Mouse (Mus musculus): ENCODE measurements at regions not wholly inside any gene's neighbourhood (a gene's known extent, or its start where the extent isn't known, plus 50 kb on each side); places are given as distances from the start of the nearest gene placed in this dataset.

DNA sequence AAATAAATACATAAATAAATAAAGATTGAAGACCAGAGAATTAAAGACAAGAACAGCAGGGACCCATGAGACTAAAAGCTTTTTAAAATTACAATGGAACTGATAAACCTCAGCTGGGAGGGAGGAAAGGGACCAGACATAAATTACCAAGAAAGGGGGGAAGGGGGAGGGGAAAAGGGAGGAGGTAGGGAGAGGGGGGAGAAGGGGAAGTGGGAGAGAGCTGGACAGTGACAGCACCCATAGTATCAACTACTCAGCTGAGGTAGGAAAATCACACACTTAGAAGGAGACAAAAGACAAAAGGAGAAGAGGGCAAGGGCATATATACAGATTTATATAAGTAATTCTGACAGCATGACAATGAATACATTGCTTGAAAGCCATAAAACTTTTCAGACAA, 626.4 kb upstream of the Adam5 start:
- TF ChIP-seq ZNF384 (IDR thresholded peaks at IDR 0.05; ENCODE audit: low read depth, low read length) (no peak), CHD2 (IDR thresholded peaks at IDR 0.05; ENCODE audit: low read depth, low read length) (no peak), HCFC1 (IDR thresholded peaks at IDR 0.05; ENCODE audit: borderline replicate concordance, insufficient read depth, low read length) (no peak), MAFK (IDR thresholded peaks at IDR 0.05; ENCODE audit: insufficient read depth, low read depth, low read length) (no peak), ZC3H11A (IDR thresholded peaks at IDR 0.05; ENCODE audit: borderline replicate concordance, low read depth, low read length) (no peak)
- Histone ChIP-seq H3K4me1 (ENCODE audit: control insufficient read depth in 2 of 2, insufficient read depth in 2 of 2, low read length in 2 of 2, poor library complexity in 1 of 2) (peaks cover 0 to 4% of the 10 kb centered on the region in 2 experiments; a peak in 1 of 4 replicates), H3K36me3 (ENCODE audit: control insufficient read depth, insufficient read depth, low read length, poor library complexity, severe bottlenecking) (no peaks in the 10 kb centered on the region), H3K9ac (ENCODE audit: insufficient read depth, low read depth, low read length, poor library complexity, severe bottlenecking) (no peak overlapping the region), H3K9me3 (ENCODE audit: control insufficient read depth, insufficient read depth, low read depth, low read length) (no peaks in the 10 kb centered on the region), H3K27ac (ENCODE audit: insufficient read depth, low read depth, low read length, poor library complexity, severe bottlenecking) (no peak overlapping the region), H3K4me3 (ENCODE audit: insufficient read depth in 1 of 2, low read depth in 1 of 2, low read length in 2 of 2, poor library complexity in 1 of 2, severe bottlenecking in 1 of 2) (no peak overlapping the region)
- no peak for DNase-seq (ENCODE audit: low read depth, low spot score)
- in situ Hi-C loops (cut with MboI; ENCODE audit: low sequenced_read_pairs in 2 of 2, unreplicated experiment in 2 of 2): no loop called here

DNA sequence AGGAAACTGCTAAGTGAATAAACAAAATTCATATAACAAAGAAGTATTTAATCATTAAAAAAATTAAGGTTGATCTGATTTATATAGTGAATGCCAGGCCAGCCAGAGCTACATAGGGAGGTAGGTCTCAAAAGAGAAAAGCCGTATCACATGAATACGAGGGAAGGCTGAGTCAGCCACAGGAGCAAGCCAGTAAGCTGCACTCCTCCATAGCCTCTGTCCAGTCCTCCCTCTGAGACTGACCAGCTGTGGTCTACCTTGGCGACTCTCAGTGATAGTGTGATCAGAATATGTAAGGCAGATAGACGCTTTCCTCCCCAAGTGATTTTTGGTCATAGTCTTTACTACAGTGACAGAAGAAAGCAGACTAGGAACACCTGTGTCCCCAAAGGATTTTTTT, 625.4 kb upstream of the Adam5 start:
- 0 out of 4 replicates have a peak, but pooled peaks cover 0 to 2% of the 10 kb centered on the region in 2 experiments for H3K4me1 ChIP-seq (ENCODE audit: control insufficient read depth in 2 of 2, insufficient read depth in 2 of 2, low read length in 2 of 2, poor library complexity in 1 of 2)
- H3K9me3 ChIP-seq (ENCODE audit: control insufficient read depth, insufficient read depth, low read depth, low read length): no peaks in the 10 kb centered on the region
- no peaks in the 10 kb centered on the region for H3K36me3 ChIP-seq (ENCODE audit: control insufficient read depth, insufficient read depth, low read length, poor library complexity, severe bottlenecking)
- in situ Hi-C loops (cut with MboI; ENCODE audit: low sequenced_read_pairs in 2 of 2, unreplicated experiment in 2 of 2): no loop called here
- H3K9ac ChIP-seq (ENCODE audit: insufficient read depth, low read depth, low read length, poor library complexity, severe bottlenecking): no peak overlapping the region
- H3K4me3 ChIP-seq (ENCODE audit: insufficient read depth in 1 of 2, low read depth in 1 of 2, low read length in 2 of 2, poor library complexity in 1 of 2, severe bottlenecking in 1 of 2): no peak overlapping the region
- no peak for DNase-seq (ENCODE audit: low read depth, low spot score)
- TF ChIP-seq CHD2 (IDR thresholded peaks at IDR 0.05; ENCODE audit: low read depth, low read length) (no peak), ZC3H11A (IDR thresholded peaks at IDR 0.05; ENCODE audit: borderline replicate concordance, low read depth, low read length) (no peak), HCFC1 (IDR thresholded peaks at IDR 0.05; ENCODE audit: borderline replicate concordance, insufficient read depth, low read length) (no peak), MAFK (IDR thresholded peaks at IDR 0.05; ENCODE audit: insufficient read depth, low read depth, low read length) (no peak), ZNF384 (IDR thresholded peaks at IDR 0.05; ENCODE audit: low read depth, low read length) (no peak)
- H3K27ac ChIP-seq (ENCODE audit: insufficient read depth, low read depth, low read length, poor library complexity, severe bottlenecking): no peak overlapping the region

GRCm38 (mm10) chr8:25447900-25448299, 623.7 kb upstream of the Adam5 start:
- H3K9ac ChIP-seq (ENCODE audit: insufficient read depth, low read depth, low read length, poor library complexity, severe bottlenecking): no peak overlapping the region
- TF ChIP-seq HCFC1 (IDR thresholded peaks at IDR 0.05; ENCODE audit: borderline replicate concordance, insufficient read depth, low read length) (no peak), ZNF384 (IDR thresholded peaks at IDR 0.05; ENCODE audit: low read depth, low read length) (no peak), ZC3H11A (IDR thresholded peaks at IDR 0.05; ENCODE audit: borderline replicate concordance, low read depth, low read length) (no peak), CHD2 (IDR thresholded peaks at IDR 0.05; ENCODE audit: low read depth, low read length) (no peak), MAFK (IDR thresholded peaks at IDR 0.05; ENCODE audit: insufficient read depth, low read depth, low read length) (no peak)
- H3K9me3 ChIP-seq (ENCODE audit: control insufficient read depth, insufficient read depth, low read depth, low read length): no peaks in the 10 kb centered on the region
- DNase-seq (ENCODE audit: low read depth, low spot score): no peak
- no peaks in the 10 kb centered on the region for H3K4me1 ChIP-seq (ENCODE audit: control insufficient read depth in 2 of 2, insufficient read depth in 2 of 2, low read length in 2 of 2, poor library complexity in 1 of 2)
- H3K36me3 ChIP-seq (ENCODE audit: control insufficient read depth, insufficient read depth, low read length, poor library complexity, severe bottlenecking): no peaks in the 10 kb centered on the region
- no peak overlapping the region for H3K27ac ChIP-seq (ENCODE audit: insufficient read depth, low read depth, low read length, poor library complexity, severe bottlenecking)
- in situ Hi-C loops (cut with MboI; ENCODE audit: low sequenced_read_pairs in 2 of 2, unreplicated experiment in 2 of 2): no loop called here
- H3K4me3 ChIP-seq (ENCODE audit: insufficient read depth in 1 of 2, low read depth in 1 of 2, low read length in 2 of 2, poor library complexity in 1 of 2, severe bottlenecking in 1 of 2): no peak overlapping the region

DNA sequence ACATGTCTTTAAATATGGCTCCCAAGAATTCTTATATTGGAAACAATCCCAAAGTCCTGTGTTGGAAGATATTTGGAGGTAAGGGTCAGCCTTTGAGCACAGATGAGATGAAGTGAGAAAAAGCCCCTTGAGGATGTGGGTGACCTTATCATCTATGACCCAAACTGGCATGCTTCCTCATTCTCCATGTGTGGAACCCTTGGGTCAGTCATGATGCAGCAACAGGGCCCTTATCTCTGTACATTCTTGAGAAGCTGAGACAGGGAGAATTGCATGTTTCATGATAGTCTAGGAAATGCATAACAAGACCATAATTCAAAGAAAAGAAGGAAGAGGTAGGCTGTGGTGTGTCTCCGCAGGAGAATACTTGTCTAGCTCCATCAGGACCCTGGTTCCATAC, 621.8 kb upstream of the Adam5 start:
- TF ChIP-seq ZC3H11A (IDR thresholded peaks at IDR 0.05; ENCODE audit: borderline replicate concordance, low read depth, low read length): no peak
- TF ChIP-seq HCFC1 (IDR thresholded peaks at IDR 0.05; ENCODE audit: borderline replicate concordance, insufficient read depth, low read length): no peak
- TF ChIP-seq CHD2 (IDR thresholded peaks at IDR 0.05; ENCODE audit: low read depth, low read length): no peak
- no peak for TF ChIP-seq ZNF384 (IDR thresholded peaks at IDR 0.05; ENCODE audit: low read depth, low read length)
- TF ChIP-seq MAFK (IDR thresholded peaks at IDR 0.05; ENCODE audit: insufficient read depth, low read depth, low read length): no peak
- Histone ChIP-seq H3K27ac (ENCODE audit: insufficient read depth, low read depth, low read length, poor library complexity, severe bottlenecking) (no peak overlapping the region), H3K9ac (ENCODE audit: insufficient read depth, low read depth, low read length, poor library complexity, severe bottlenecking) (no peak overlapping the region), H3K36me3 (ENCODE audit: control insufficient read depth, insufficient read depth, low read length, poor library complexity, severe bottlenecking) (no peaks in the 10 kb centered on the region), H3K4me1 (ENCODE audit: control insufficient read depth in 2 of 2, insufficient read depth in 2 of 2, low read length in 2 of 2, poor library complexity in 1 of 2) (no peaks in the 10 kb centered on the region), H3K9me3 (ENCODE audit: control insufficient read depth, insufficient read depth, low read depth, low read length) (no peaks in the 10 kb centered on the region), H3K4me3 (ENCODE audit: insufficient read depth in 1 of 2, low read depth in 1 of 2, low read length in 2 of 2, poor library complexity in 1 of 2, severe bottlenecking in 1 of 2) (no peak overlapping the region)
- in situ Hi-C loops (cut with MboI; ENCODE audit: low sequenced_read_pairs in 2 of 2, unreplicated experiment in 2 of 2): no loop called here
- no peak for DNase-seq (ENCODE audit: low read depth, low spot score)

- no peaks in the 10 kb centered on the region for H3K9me3 ChIP-seq (ENCODE audit: control insufficient read depth, insufficient read depth, low read depth, low read length)
- in situ Hi-C loops (cut with MboI; ENCODE audit: low sequenced_read_pairs in 2 of 2, unreplicated experiment in 2 of 2): no loop called here
- H3K27ac ChIP-seq (ENCODE audit: insufficient read depth, low read depth, low read length, poor library complexity, severe bottlenecking): no peak overlapping the region
- H3K4me3 ChIP-seq (ENCODE audit: insufficient read depth in 1 of 2, low read depth in 1 of 2, low read length in 2 of 2, poor library complexity in 1 of 2, severe bottlenecking in 1 of 2): no peak overlapping the region
- no peak for DNase-seq (ENCODE audit: low read depth, low spot score)
- H3K9ac ChIP-seq (ENCODE audit: insufficient read depth, low read depth, low read length, poor library complexity, severe bottlenecking): no peak overlapping the region
- H3K4me1 ChIP-seq (ENCODE audit: control insufficient read depth in 2 of 2, insufficient read depth in 2 of 2, low read length in 2 of 2, poor library complexity in 1 of 2): no peaks in the 10 kb centered on the region
- TF ChIP-seq HCFC1 (IDR thresholded peaks at IDR 0.05; ENCODE audit: borderline replicate concordance, insufficient read depth, low read length) (no peak), ZNF384 (IDR thresholded peaks at IDR 0.05; ENCODE audit: low read depth, low read length) (no peak)
- H3K36me3 ChIP-seq (ENCODE audit: control insufficient read depth, insufficient read depth, low read length, poor library complexity, severe bottlenecking): no peaks in the 10 kb centered on the region
These were observed 620.9 kb upstream of the Adam5 start for GRCm38 (mm10) chr8:25445054-25445453.

All from ES-E14 (cell line).